Mouse (Mus musculus) urinary bladder, postnatal 14 days (tissue): ENCODE data around the gene Pdf.
A peak's percentile ranks its signal among the peaks of the same experiment; 100 is the strongest.

Experiments
- DNase-seq: peaks from one replicate; pipeline ENCODE4 v3.0.0; 2021; ENCODE audit warnings: low spot score

Pdf gene

GRCm38 (mm10) chr8:107048061-107048941 lies at the start of gene Pdf:
TSS of gene Pdf (minus strand) at chr8:107048614.
- peak; percentile 81 for DNase-seq

DNA sequence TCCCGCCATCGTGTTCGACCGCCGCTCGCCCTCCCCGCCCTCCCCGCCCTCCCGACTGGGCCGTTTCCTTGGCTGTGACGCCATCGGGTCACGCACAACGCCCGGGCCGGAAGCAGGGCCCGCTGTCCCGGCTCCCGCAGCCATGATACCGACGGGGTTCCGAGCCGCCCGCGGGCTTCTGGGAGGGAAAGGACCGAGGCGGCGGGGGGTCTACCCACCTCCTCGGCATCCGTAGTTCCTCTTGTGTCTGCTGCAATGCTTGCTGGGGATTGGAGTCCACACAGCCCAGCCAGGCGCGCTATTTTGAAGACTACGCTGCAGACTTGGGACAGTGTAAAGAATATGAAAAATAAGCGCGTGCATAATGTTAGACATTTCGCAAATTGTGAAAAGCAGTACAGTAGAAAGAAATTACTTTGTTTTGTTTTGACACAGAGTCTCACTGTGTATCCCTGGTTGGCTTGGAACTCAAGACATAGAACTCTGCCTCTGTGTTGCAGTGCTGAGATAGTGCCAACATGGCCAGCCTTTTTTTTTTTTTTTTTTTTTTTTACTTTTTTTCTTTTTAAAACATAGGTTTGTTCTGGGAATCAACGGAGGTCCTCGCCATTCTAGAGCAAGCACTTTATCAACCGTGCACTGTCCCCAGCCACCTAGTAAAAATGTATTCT lies 48.1 kb upstream of the Pdf start, which contains the start of gene Terf2:
Gene Terf2, minus strand, starts transcription at position 182 of the 671 bp plus-strand sequence.
- DNase-seq: peak; percentile 93

DNA sequence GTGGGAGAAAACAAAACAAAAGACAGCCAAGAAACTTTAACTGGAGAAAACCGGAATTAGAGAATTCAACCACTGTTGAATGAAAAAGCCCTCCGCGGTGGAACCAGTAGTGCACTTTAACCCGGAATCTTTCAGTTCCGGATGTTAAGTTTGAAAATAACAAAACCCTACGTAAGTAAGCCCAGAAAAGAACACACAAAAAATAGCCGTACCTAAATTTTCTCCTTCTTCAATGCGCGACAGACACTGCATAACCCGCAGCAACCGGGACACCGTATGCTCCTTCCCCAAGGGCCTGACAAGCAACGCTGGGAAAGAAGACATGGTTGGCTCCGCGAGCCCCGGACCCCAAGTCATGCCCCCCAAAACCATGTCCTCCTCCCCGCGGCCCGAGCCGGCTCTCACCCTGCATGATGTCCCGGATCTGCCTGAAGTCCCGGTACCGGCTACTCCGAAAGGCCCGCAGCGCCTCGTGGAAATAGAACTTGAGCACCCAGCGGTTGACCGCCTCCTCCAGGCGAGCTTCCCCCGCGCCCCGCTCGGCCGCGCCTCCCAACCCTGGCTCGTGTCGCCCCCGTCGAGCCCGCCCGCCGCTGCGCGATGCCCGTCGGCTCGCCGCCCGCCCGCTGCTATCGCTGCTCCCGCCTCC lies 47.4 kb upstream of the Pdf start:
- DNase-seq: no peak

DNA sequence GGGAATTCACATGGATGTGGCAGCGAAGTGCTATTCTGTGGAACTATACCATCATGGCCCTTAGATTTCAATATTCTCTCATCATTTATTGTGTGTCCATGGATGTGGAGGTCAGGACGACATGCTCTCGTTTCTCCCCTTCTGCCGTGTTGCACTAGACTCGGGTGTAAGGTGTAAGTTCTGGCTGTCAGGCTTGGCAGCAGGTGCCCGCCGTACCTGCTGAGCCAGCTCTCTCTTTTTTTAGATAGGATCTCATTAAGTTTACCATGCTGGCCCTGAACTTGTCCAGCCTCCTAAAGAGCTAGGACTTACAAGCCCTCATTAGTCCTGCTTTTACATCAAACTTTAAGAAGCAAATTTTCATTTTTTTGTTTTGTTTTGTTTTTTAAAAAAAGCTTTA lies 42.1 kb upstream of the Pdf start:
- DNase-seq: no peak

DNA sequence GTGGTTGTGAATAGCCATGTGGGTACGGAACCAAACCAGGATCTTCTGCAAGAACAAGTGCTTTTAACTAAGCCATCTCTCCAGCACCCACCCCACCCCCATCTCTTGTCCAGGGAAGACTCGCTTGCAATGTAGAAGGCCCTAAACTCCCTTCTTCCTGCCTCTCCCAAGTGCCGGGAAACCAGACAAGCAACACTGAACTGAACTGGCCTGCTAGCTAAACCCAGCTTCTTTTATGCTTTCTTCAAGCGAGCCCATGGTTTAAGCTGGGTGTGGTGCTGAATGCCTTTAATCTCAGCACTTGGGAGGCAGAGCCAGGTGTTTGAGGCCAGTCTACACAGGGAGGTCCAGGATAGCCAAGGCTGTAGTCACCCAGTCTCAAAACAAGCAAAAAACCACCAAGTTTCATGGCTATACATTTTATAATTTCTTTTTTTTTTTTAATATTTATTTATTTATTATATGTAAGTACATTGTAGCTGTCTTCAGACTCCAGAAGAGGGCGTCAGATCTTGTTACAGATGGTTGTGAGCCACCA lies 40.2 kb upstream of the Pdf start:
- no peak for DNase-seq

GRCm38 (mm10) chr8:107086018-107086417 lies 37.6 kb upstream of the Pdf start:
- DNase-seq: no peak

DNA sequence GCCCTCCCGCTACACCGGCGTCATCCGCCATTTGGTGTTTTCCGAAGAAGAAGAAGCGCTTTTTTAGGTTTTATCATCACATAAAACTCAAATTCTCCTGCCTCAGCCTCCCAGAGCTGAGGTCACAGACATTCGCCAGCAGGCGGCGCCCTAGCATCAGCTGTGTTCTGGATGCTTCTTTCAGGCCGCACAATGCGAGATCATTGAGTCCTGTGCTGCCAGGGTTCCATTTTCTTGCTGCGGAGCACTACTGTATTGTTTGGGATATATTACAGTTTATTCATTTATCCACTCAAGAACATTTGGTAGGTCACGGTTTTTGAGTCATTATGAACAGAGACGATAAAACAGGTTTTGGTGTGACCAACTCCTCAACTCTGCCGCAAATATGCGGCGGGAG lies 36.9 kb upstream of the Pdf start:
- no peak for DNase-seq

GRCm38 (mm10) chr8:107076239-107076888 lies 27.9 kb upstream of the Pdf start:
- no peak for DNase-seq

DNA sequence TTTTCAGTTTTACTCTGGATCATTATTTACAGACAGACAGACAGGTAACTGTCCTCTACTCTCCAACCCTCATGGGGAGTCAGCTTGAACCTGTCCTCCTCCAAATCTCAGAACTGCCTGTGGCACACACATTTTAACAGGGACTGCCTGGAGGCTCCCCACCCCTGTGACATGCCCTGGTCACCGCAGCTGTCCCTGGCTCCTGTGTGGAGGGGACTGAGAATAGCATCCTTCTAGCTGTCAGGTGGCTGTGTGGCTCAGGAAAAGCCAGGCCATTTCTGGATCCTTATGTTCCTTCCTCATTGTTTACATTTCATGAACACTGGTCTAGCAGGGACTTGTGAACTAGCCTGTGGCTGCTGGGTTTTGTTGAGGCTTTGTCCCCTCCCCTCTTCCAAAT lies 25.7 kb upstream of the Pdf start:
- DNase-seq: no peak

DNA sequence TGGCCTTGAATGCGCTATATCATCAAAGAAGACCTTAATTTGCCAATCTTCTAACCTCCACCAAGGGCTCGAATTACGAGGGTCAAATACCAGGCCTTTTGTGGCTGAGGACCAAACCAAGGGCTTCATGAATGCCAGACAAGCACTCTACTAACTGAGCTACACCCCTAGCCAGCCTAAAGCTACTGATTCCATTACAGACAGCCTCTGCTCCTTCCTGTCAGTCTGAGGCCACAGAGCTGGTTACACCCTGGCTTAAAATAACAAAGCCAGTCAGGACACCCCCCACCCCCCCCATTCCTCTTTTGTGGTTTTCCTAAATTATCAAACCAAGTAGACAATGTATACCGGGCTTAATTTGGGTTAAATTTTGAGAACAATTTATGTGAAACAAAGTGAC lies 25.3 kb upstream of the Pdf start:
- DNase-seq: no peak

DNA sequence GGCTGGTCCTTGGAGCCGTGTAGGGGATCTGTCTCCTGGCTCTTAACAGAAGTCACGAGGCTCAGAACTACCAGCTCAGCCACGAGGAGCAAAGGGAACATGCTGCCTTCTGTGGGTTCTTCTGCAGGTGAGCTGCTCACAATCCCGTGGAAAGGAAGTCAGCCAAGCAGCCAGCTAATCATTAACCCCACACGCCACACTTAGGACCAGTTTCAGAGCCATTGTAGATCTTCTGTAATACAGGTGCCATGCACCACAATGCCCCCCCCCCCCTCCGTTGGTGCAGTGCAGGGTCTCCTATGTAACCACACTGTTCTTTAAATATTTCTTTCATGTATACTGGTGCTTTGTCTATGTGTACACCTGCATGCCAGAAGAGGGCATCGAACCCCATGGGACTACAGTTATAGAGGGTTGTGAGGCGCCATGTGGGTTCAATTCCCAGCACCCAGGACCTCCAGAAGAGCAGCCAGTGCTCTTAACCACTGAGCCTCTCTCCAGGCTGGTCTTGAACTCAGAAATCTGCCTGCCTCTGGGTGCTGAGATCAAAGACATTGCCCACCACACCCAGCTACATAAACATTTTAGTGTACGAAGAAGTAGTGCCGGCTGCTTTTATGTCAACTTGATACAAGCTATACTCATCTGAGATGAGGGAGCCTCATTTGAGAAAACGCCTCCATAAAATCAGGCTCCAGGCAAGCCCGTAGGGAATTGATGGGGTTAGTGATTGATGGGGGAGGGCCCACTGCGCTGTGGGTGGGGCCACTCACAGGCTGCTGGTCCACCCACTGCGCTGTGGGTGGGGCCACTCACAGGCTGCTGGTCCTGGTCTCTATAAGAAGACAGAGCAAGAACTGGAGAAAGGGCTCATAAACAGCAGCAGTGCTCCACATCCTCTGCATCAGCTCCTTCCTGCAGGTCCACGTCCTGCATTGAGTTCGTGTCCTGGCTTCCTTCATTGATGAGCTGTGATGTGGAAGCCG lies 17.4 kb upstream of the Pdf start, which contains the start of gene Tmed6:
Gene Tmed6, minus strand, starts transcription at position 134 of the 986 bp plus-strand sequence.
- DNase-seq: peak; percentile 40

GRCm38 (mm10) chr8:107062613-107063012 lies 14.2 kb upstream of the Pdf start:
- DNase-seq: no peak

DNA sequence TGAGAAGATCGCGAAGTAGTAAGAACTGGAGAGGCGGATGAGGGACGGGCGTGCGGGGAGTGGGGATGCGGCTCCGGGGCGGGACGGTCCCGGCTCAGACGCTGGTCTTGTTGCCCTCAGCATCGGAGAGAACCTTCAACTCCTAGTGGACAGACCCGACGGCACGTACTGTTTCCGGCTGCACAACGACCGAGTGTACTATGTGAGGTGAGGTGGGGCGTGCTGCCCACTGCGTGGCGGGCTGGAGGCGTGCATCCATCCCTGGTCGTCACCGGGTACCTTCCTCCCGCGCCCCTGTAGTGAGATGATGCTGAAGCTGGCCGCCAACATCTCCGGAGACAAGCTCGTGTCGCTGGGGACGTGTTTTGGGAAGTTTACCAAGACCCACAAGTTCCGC lies 8.6 kb upstream of the Pdf start:
- peak; percentile 22 for DNase-seq

DNA sequence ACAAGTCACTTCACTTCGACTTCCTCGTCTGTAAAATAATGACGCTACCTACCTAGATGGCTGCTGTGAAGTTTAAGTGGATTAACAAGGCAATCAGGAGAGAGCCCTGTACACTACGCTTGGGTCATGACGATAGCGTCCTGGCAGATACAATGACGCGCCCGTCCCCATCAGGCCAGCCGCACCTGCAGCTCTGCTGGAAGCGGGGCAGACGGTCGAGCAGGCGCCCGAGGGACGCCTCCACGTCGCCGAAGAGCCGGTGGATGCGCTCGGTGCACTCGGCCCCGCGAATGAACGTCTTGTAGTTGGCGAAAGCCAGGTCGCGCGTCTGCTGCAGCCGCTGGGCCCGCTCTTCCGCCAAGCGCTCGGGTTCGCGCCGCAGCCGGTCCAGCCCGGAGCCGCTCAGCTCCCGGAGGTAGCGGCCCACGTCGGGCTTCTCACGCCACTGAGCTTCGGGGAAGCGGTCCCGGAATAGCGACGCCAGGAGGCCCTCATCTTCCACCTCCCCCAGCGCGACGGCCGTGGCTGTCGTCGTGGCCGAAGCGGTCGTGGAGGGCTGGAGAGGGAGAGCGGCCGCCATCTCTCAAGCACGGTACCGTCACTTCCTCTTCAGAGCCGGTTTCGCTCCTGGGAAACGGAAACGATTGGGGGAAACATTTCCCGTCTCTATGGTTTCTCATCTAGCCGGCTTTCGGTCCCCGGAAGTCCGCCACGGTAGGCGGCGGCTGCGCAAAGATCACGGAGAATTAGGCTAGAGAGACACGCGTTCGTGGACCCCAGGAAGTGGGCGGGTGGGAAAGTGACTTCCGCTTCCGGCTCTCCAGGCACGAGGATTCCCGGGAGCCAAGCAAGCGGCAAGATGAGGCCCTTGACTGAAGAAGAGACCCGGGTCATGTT lies 7.9 kb upstream of the Pdf start, which contains the start of the genes Cog8 and Nip7:
Gene Cog8, minus strand, starts transcription at position 614 of the 897 bp plus-strand sequence.
Gene Nip7, plus strand, starts transcription at position 802 of the 897 bp plus-strand sequence.
- DNase-seq: peak; percentile 96

DNA sequence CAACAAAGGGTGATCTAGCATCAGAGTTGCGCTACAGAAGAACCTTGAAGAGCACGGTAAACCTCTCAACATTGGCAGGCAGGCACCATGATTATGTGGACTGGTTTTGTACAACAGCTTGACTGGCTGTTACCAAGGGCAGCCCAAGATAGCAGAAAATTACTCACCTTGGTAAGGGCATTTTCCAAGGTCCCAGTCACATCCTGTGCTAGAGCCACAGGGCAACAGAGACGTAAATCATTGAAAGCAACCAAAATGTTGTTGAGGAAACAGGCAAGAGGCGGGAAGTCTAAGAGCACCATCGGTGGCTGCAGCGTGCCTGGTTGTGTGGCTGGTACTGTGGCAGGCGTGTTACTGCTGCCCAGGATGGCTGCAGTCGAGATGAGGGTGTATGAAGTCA lies 3.6 kb upstream of the Pdf start:
- DNase-seq: no peak

GRCm38 (mm10) chr8:107049480-107049879 lies 1.1 kb upstream of the Pdf start:
- DNase-seq: no peak

DNA sequence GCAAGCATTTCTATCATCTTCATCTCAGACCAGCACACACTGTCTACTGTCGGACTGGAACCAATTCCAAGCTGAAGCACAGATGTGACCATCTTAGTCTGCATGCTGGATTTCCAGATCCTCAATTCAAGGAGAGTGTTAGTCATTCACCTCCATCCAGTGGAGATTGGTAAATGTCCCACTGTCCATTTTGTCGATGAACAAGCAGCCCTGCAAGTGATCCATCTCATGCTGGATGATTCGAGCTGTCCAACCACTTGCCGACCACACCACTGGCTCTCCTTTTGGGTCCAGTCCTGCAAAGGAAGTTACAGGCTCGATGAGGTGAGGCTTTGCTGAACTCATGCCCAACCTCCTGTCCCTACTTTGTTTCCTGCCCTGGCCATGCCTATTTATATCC lies 1.4 kb downstream of the Pdf start:
- DNase-seq: no peak

GRCm38 (mm10) chr8:107045478-107045877 lies 2.9 kb downstream of the Pdf start:
- no peak for DNase-seq

GRCm38 (mm10) chr8:107040632-107041031 lies 7.8 kb downstream of the Pdf start:
- DNase-seq: no peak
